In the genomic region with DNA sequence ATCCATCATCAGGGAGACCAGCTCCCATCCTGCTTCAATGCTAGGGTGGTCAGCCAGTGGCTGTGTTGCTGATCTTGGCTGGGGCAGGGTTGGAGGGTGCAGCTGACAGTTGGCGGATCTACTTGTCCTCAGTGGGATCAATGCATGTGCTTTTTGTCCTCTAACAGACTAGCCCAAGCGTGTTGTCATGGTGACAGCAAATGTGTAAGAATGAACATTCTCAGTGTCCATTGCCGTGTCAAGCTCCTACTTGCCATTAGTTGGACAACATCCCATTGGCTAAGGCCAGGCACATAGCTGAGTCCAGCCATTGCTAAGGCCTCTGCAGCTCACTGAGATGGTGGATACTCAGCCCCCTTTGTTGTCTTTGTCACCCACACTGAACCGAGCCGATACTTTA, we compare ENCODE assay signal across 26 mouse cellular contexts.
DNase-seq lines count a peak whose midpoint lies in the region; ATAC-seq lines count a peak whose summit lies in the region.
"Had no signal": no experiment of that assay in that cellular context is flagged by ENCODE, and none has a peak within 500 bp of the region (broad histone marks: within the 10 kb centered on the region; RNA-seq: fewer than 3 reads in every experiment).

No protein-coding gene starts in this region.

- no peaks in the 10 kb centered on the region for H3K27me3 ChIP-seq in heart, embryonic 10.5 days (ENCODE audit: insufficient read depth, poor library complexity, severe bottlenecking)
- H3K27me3 ChIP-seq in midbrain, embryonic 13.5 days: no peaks in the 10 kb centered on the region
- no peaks in the 10 kb centered on the region for H3K27me3 ChIP-seq in midbrain, embryonic 10.5 days (ENCODE audit: low read depth, poor library complexity, severe bottlenecking)
- H3K27me3 ChIP-seq in embryonic facial prominence, embryonic 10.5 days (replicated peaks; ENCODE audit: low read depth, poor library complexity, severe bottlenecking): no peaks in the 10 kb centered on the region
- H3K27me3 ChIP-seq: embryonic facial prominence, embryonic 15.5 days; forebrain, embryonic 15.5 days; heart, embryonic 15.5 days; hindbrain, embryonic 15.5 days; intestine, embryonic 15.5 days; neural tube, embryonic 12.5 days had no signal

- 0 out of 2 replicates have a peak, but pooled peaks cover 5% of the 10 kb centered on the region for H3K36me3 ChIP-seq in heart, embryonic 10.5 days
- peaks cover 64% of the 10 kb centered on the region for H3K36me3 ChIP-seq in midbrain, embryonic 13.5 days
- H3K36me3 ChIP-seq in midbrain, embryonic 10.5 days: peaks cover 65% of the 10 kb centered on the region
- H3K36me3 ChIP-seq in embryonic facial prominence, embryonic 10.5 days (replicated peaks): peaks cover 82% of the 10 kb centered on the region
- H3K36me3 ChIP-seq: heart, embryonic 15.5 days; intestine, embryonic 15.5 days had no signal

- 0 out of 2 replicates have a peak, but pooled peaks have one; percentile 34 for ATAC-seq in midbrain, embryonic 13.5 days
- ATAC-seq: CD4-positive, CD25-positive, alpha-beta regulatory T cell, adult 4 months; forebrain, embryonic 15.5 days; intestine, embryonic 15.5 days had no signal

- H3K4me1 ChIP-seq in heart, embryonic 10.5 days: no peaks in the 10 kb centered on the region
- H3K4me1 ChIP-seq in midbrain, embryonic 13.5 days (replicated peaks): no peaks in the 10 kb centered on the region
- H3K4me1 ChIP-seq in midbrain, embryonic 10.5 days: no peaks in the 10 kb centered on the region
- no peaks in the 10 kb centered on the region for H3K4me1 ChIP-seq in embryonic facial prominence, embryonic 10.5 days
- H3K4me1 ChIP-seq: embryonic facial prominence, embryonic 15.5 days; forebrain, embryonic 15.5 days; heart, embryonic 15.5 days; hindbrain, embryonic 15.5 days; intestine, embryonic 15.5 days; neural tube, embryonic 12.5 days had no signal

- no peak overlapping the region for H3K27ac ChIP-seq in heart, embryonic 10.5 days
- no peak overlapping the region for H3K27ac ChIP-seq in midbrain, embryonic 13.5 days
- no peak overlapping the region for H3K27ac ChIP-seq in midbrain, embryonic 10.5 days (replicated peaks)
- no peak overlapping the region for H3K27ac ChIP-seq in embryonic facial prominence, embryonic 10.5 days (replicated peaks)
- H3K27ac ChIP-seq: embryonic facial prominence, embryonic 15.5 days; forebrain, embryonic 15.5 days; heart, embryonic 15.5 days; hindbrain, embryonic 15.5 days; intestine, embryonic 15.5 days; liver, embryonic 14.5 days; neural tube, embryonic 12.5 days had no signal

- no peaks in the 10 kb centered on the region for H3K9me3 ChIP-seq in heart, embryonic 10.5 days
- no peaks in the 10 kb centered on the region for H3K9me3 ChIP-seq in midbrain, embryonic 13.5 days
- no peaks in the 10 kb centered on the region for H3K9me3 ChIP-seq in midbrain, embryonic 10.5 days (replicated peaks)
- no peaks in the 10 kb centered on the region for H3K9me3 ChIP-seq in embryonic facial prominence, embryonic 10.5 days
- H3K9me3 ChIP-seq: embryonic facial prominence, embryonic 15.5 days; forebrain, embryonic 15.5 days; heart, embryonic 15.5 days; hindbrain, embryonic 15.5 days; intestine, embryonic 15.5 days; neural tube, embryonic 12.5 days had no signal

- H3K4me2 ChIP-seq in midbrain, embryonic 13.5 days (replicated peaks): no peak overlapping the region
- H3K4me2 ChIP-seq: embryonic facial prominence, embryonic 15.5 days; forebrain, embryonic 15.5 days; heart, embryonic 15.5 days; hindbrain, embryonic 15.5 days; intestine, embryonic 15.5 days; neural tube, embryonic 12.5 days had no signal

- H3K4me3 ChIP-seq in heart, embryonic 10.5 days: no peak overlapping the region
- H3K4me3 ChIP-seq in midbrain, embryonic 13.5 days (replicated peaks): no peak overlapping the region
- no peak overlapping the region for H3K4me3 ChIP-seq in midbrain, embryonic 10.5 days
- H3K4me3 ChIP-seq in embryonic facial prominence, embryonic 10.5 days: no peak overlapping the region
- H3K4me3 ChIP-seq: embryonic facial prominence, embryonic 15.5 days; forebrain, embryonic 15.5 days; heart, embryonic 15.5 days; hindbrain, embryonic 15.5 days; intestine, embryonic 15.5 days; neural tube, embryonic 12.5 days had no signal

- DNase-seq in heart, embryonic 10.5 days (ENCODE audit: low spot score): peak; percentile 71
- DNase-seq in heart, postnatal 4 days: no peak
- no peak for DNase-seq in midbrain, embryonic 10.5 days (ENCODE audit: low spot score)
- peak; percentile 2 for DNase-seq in embryonic facial prominence, embryonic 10.5 days (ENCODE audit: low spot score)
- DNase-seq in frontal cortex, postnatal 36 days (ENCODE audit: low spot score in 2 of 2): no peak
- DNase-seq in lung, postnatal 4 days: no peak
- DNase-seq: adrenal gland, postnatal 14 days; cerebellum, adult 18-20 months; cerebellum, postnatal 14 days; kidney, adult 8-10 months; kidney, postnatal 10 days; liver; lung, adult 2 months; lung, postnatal 10 days; right cerebral cortex, adult 18-20 months; spleen, adult 18-20 months; thymus, postnatal 4 days had no signal

- 81% methylated on average over 5 of the region's 5 CpGs for WGBS in heart, embryonic 10.5 days
- WGBS in midbrain, embryonic 13.5 days: 78% methylated on average over 5 of the region's 5 CpGs
- 90% methylated on average over 5 of the region's 5 CpGs for WGBS in midbrain, embryonic 10.5 days
- 90% methylated on average over 5 of the region's 5 CpGs for WGBS in embryonic facial prominence, embryonic 10.5 days

- no peak overlapping the region for H3K9ac ChIP-seq in midbrain, embryonic 13.5 days (replicated peaks)
- H3K9ac ChIP-seq: embryonic facial prominence, embryonic 15.5 days; forebrain, embryonic 15.5 days; heart, embryonic 15.5 days; hindbrain, embryonic 15.5 days; intestine, embryonic 15.5 days; liver, embryonic 14.5 days; neural tube, embryonic 12.5 days had no signal

Comparison
In these comparisons a context has a peak if more than half of its experiments do, and no peak if none do; other contexts are left out.
1. DNase-seq: peak in heart, embryonic 10.5 days (single experiment) and embryonic facial prominence, embryonic 10.5 days (single experiment); none in heart, postnatal 4 days (single experiment), midbrain, embryonic 10.5 days (single experiment), frontal cortex, postnatal 36 days (0 of 2) and lung, postnatal 4 days (0 of 2).